ENCODE assay signal across 8 mouse cellular contexts in genomic region chr12:111738754-111739153, GRCm38 (mm10). TPM values are rescaled to one million over a fixed set of nuclear protein-coding genes. Genes with fewer than 3 reads are reported as not detected.
DNase-seq lines count a peak whose midpoint lies in the region; ATAC-seq and TF ChIP-seq lines count a peak whose summit lies in the region.
"Had no signal": no experiment of that assay in that cellular context is flagged by ENCODE, and none has a peak within 500 bp of the region (broad histone marks: within the 10 kb centered on the region; RNA-seq: fewer than 3 reads in every experiment).

No protein-coding gene starts in this region.

- H3K4me2 ChIP-seq in midbrain, embryonic 16.5 days (ENCODE audit: low read length) = no peak overlapping the region
- no peak overlapping the region for H3K4me2 ChIP-seq in lung, embryonic 16.5 days (ENCODE audit: low read depth, low read length)
- H3K4me2 ChIP-seq: limb, embryonic 12.5 days had no signal

- no peak for ATAC-seq in midbrain, embryonic 16.5 days
- ATAC-seq in lung, embryonic 16.5 days (ENCODE audit: low read depth) = 0 out of 2 replicates have a peak, but pooled peaks have one; percentile 40

- no peaks in the 10 kb centered on the region for H3K4me1 ChIP-seq in midbrain, embryonic 10.5 days
- no peaks in the 10 kb centered on the region for H3K4me1 ChIP-seq in midbrain, embryonic 16.5 days (ENCODE audit: control insufficient read depth, insufficient read depth, low read length)
- H3K4me1 ChIP-seq in kidney, adult 2 months (ENCODE audit: control insufficient read depth, insufficient read depth, low read length) = no peaks in the 10 kb centered on the region
- H3K4me1 ChIP-seq in lung, embryonic 16.5 days (replicated peaks; ENCODE audit: control insufficient read depth, insufficient read depth, low read length) = no peaks in the 10 kb centered on the region; the same call in 1 of the 2 replicates
- H3K4me1 ChIP-seq: limb, embryonic 12.5 days had no signal

- no peak overlapping the region for H3K9ac ChIP-seq in midbrain, embryonic 16.5 days (ENCODE audit: low read depth, low read length)
- H3K9ac ChIP-seq in lung, embryonic 16.5 days (ENCODE audit: low read length) = no peak overlapping the region
- H3K9ac ChIP-seq: limb, embryonic 12.5 days had no signal

- 9% methylated on average over 3 of the region's 3 CpGs for WGBS in midbrain, embryonic 10.5 days
- 9% methylated on average over 3 of the region's 3 CpGs for WGBS in midbrain, embryonic 16.5 days
- WGBS in kidney, adult 2 months = 29% methylated on average over 3 of the region's 3 CpGs
- 13% methylated on average over 3 of the region's 3 CpGs for WGBS in lung, embryonic 16.5 days

- DNase-seq in midbrain, embryonic 10.5 days (ENCODE audit: low spot score) = peak; percentile 66
- peak; percentile 90 for DNase-seq in ZHBTc4 (ENCODE audit: low read depth, low spot score)
- peak; percentile 77 to 84 for DNase-seq in cerebellum, postnatal 36 days
- DNase-seq in kidney, adult 2 months = peak; percentile 76
- DNase-seq in spleen, postnatal 4 days (ENCODE audit: low spot score in 2 of 2) = peak; percentile 38 to 81

- no peaks in the 10 kb centered on the region for H3K27me3 ChIP-seq in midbrain, embryonic 10.5 days (ENCODE audit: low read depth, poor library complexity, severe bottlenecking)
- H3K27me3 ChIP-seq in midbrain, embryonic 16.5 days (ENCODE audit: control insufficient read depth, insufficient read depth, low read depth, low read length) = no peaks in the 10 kb centered on the region
- H3K27me3 ChIP-seq in kidney, adult 2 months (replicated peaks; ENCODE audit: control insufficient read depth, insufficient read depth, low read length) = no peaks in the 10 kb centered on the region
- H3K27me3 ChIP-seq in lung, embryonic 16.5 days (ENCODE audit: control insufficient read depth, insufficient read depth, low read depth, low read length) = no peaks in the 10 kb centered on the region
- H3K27me3 ChIP-seq: limb, embryonic 12.5 days had no signal

- H3K36me3 ChIP-seq in midbrain, embryonic 10.5 days = no peaks in the 10 kb centered on the region; the same call in 1 of the 2 replicates
- no peaks in the 10 kb centered on the region for H3K36me3 ChIP-seq in midbrain, embryonic 16.5 days (ENCODE audit: control insufficient read depth, insufficient read depth, low read length)
- H3K36me3 ChIP-seq in kidney, adult 2 months (ENCODE audit: control insufficient read depth, insufficient read depth, low read length) = no peaks in the 10 kb centered on the region
- H3K36me3 ChIP-seq in lung, embryonic 16.5 days (ENCODE audit: control insufficient read depth, insufficient read depth, low read length) = no peaks in the 10 kb centered on the region

- H3K27ac ChIP-seq in midbrain, embryonic 10.5 days (replicated peaks) = no peak overlapping the region
- no peak overlapping the region for H3K27ac ChIP-seq in midbrain, embryonic 16.5 days (ENCODE audit: low read length)
- H3K27ac ChIP-seq in kidney, adult 2 months (ENCODE audit: insufficient read depth, low read depth, low read length) = no peak overlapping the region
- H3K27ac ChIP-seq in lung, embryonic 16.5 days (ENCODE audit: low read length) = no peak overlapping the region
- H3K27ac ChIP-seq: limb, embryonic 12.5 days had no signal

- no peak overlapping the region for H3K4me3 ChIP-seq in midbrain, embryonic 10.5 days
- H3K4me3 ChIP-seq in midbrain, embryonic 16.5 days (ENCODE audit: low read depth, low read length) = no peak overlapping the region
- no peak overlapping the region for H3K4me3 ChIP-seq in kidney, adult 2 months (ENCODE audit: insufficient read depth, low read depth, low read length)
- H3K4me3 ChIP-seq in lung, embryonic 16.5 days (ENCODE audit: low read length) = no peak overlapping the region
- H3K4me3 ChIP-seq: limb, embryonic 12.5 days had no signal

- peak; percentile 75 for TF ChIP-seq CTCF in kidney, adult 2 months (conservative IDR thresholded peaks at IDR 0.05; ENCODE audit: insufficient read depth, insufficient read length, low read depth, low read length)

- no peaks in the 10 kb centered on the region for H3K9me3 ChIP-seq in midbrain, embryonic 10.5 days (replicated peaks)
- H3K9me3 ChIP-seq in midbrain, embryonic 16.5 days (replicated peaks; ENCODE audit: control insufficient read depth, low read length, poor library complexity, severe bottlenecking) = no peaks in the 10 kb centered on the region
- H3K9me3 ChIP-seq in lung, embryonic 16.5 days (ENCODE audit: control insufficient read depth, low read length) = no peaks in the 10 kb centered on the region
- H3K9me3 ChIP-seq: limb, embryonic 12.5 days had no signal

- TF ChIP-seq POLR2A in kidney, adult 2 months (IDR thresholded peaks at IDR 0.05; ENCODE audit: low read depth, low read length) = no peak

RNA-seq across cellular contexts. Expression of gene Klc1, which starts 19.9 kb away (rescaled TPM):
- 189 and 265 TPM in 2 replicates for polyA plus RNA-seq in midbrain, embryonic 10.5 days (2016; fragmentation: Nextera tagmentation; extraction: Ambion mirVana)
- 665 and 671 TPM in 2 replicates for polyA plus RNA-seq in midbrain, embryonic 16.5 days (2015; fragmentation: Nextera tagmentation; extraction: Ambion mirVana)
- polyA plus RNA-seq in kidney, adult 2 months (2012; rRNA removed) = 40.3 and 44.3 TPM in 2 replicates
- 82.4 and 86.9 TPM in 2 replicates for polyA plus RNA-seq in lung, embryonic 16.5 days (2015; fragmentation: Nextera tagmentation; extraction: Ambion mirVana)

RNA-seq across cellular contexts. Expression of gene Apopt1, which starts 25.7 kb away (rescaled TPM):
- 59.8 and 59.9 TPM in 2 replicates for polyA plus RNA-seq in midbrain, embryonic 10.5 days (2016; fragmentation: Nextera tagmentation; extraction: Ambion mirVana)
- polyA plus RNA-seq in midbrain, embryonic 16.5 days (2015; fragmentation: Nextera tagmentation; extraction: Ambion mirVana) = 52.3 and 56.8 TPM in 2 replicates
- 63.8 and 68.4 TPM in 2 replicates for polyA plus RNA-seq in kidney, adult 2 months (2012; rRNA removed)
- polyA plus RNA-seq in lung, embryonic 16.5 days (2015; fragmentation: Nextera tagmentation; extraction: Ambion mirVana) = 45.7 and 47.0 TPM in 2 replicates

RNA-seq across cellular contexts. Expression of gene Bag5, which starts 25.7 kb away (rescaled TPM):
- 57.2 and 62.0 TPM in 2 replicates for polyA plus RNA-seq in midbrain, embryonic 10.5 days (2016; fragmentation: Nextera tagmentation; extraction: Ambion mirVana)
- 70.4 and 71.8 TPM in 2 replicates for polyA plus RNA-seq in midbrain, embryonic 16.5 days (2015; fragmentation: Nextera tagmentation; extraction: Ambion mirVana)
- 11.3 and 14.6 TPM in 2 replicates for polyA plus RNA-seq in kidney, adult 2 months (2012; rRNA removed)
- polyA plus RNA-seq in lung, embryonic 16.5 days (2015; fragmentation: Nextera tagmentation; extraction: Ambion mirVana) = 50.2 and 50.7 TPM in 2 replicates
